Mouse (Mus musculus) liver, postnatal 0 days (tissue): ENCODE data around the gene Phospho1.
"Not testable (repeated sequence)": the region's sequence is repeated elsewhere in the genome, so short reads cannot be mapped to it uniquely, and the experiment has no call there.

Experiments
- CTCF ChIP-seq: sonication (generic); IDR thresholded peaks from 2 replicates; pipeline ENCODE4 v1.5.1; 2016; ENCODE audit warnings: antibody characterized with exemption, low read depth
- EP300 ChIP-seq: IDR thresholded peaks from 2 replicates; pipeline ENCODE4 v1.6.1; 2016; ENCODE audit warnings: antibody characterized with exemption, low read depth, mild to moderate bottlenecking

- TF ChIP-seq EP300, CTCF: not testable (repeated sequence)
Measured at GRCm38 (mm10) chr11:95879861-95880260, 55.6 kb downstream of the Phospho1 start.
